Mouse (Mus musculus) kidney, embryonic 15.5 days (tissue): ENCODE results near the gene Taf3. TPM values are rescaled to one million over a fixed set of nuclear protein-coding genes. Genes with fewer than 3 reads are reported as not detected.
A peak's percentile ranks its signal among the peaks of the same experiment; 100 is the strongest.

Experiments used
- ATAC-seq: fragments of 200-750 bp; cut with Nextera tagmentation; replicated peaks from 2 replicates; pipeline ENCODE4 v1.8.0; 2017; ENCODE audit warnings: moderate TSS enrichment; ENCODE audit not compliant: low FRiP score
- H3K27ac ChIP-seq: fragments of 300-500 bp; sonication (generic); 2 replicates; pipeline ENCODE4 v1.5.1; 2015; ENCODE audit warnings: mild to moderate bottlenecking, inconsistent platforms
- H3K27me3 ChIP-seq: fragments of 300-500 bp; sonication (generic); 2 replicates; pipeline ENCODE4 v1.6.1; 2015; ENCODE audit warnings: inconsistent platforms
- H3K36me3 ChIP-seq: fragments of 300-500 bp; sonication (generic); 2 replicates; pipeline ENCODE4 v1.6.1; 2015; ENCODE audit warnings: inconsistent platforms
- H3K4me1 ChIP-seq: fragments of 300-500 bp; sonication (generic); 2 replicates; pipeline ENCODE4 v1.6.1; 2015; ENCODE audit warnings: inconsistent platforms
- H3K4me2 ChIP-seq: fragments of 300-500 bp; sonication (generic); 2 replicates; pipeline ENCODE4 v1.6.1; 2015; ENCODE audit warnings: moderate library complexity, mild to moderate bottlenecking, inconsistent platforms
- H3K4me3 ChIP-seq: fragments of 300-500 bp; sonication (generic); replicated peaks from 2 replicates; pipeline ENCODE4 v1.5.1; 2015; ENCODE audit warnings: mild to moderate bottlenecking, inconsistent platforms
- H3K9ac ChIP-seq: fragments of 300-500 bp; sonication (generic); 2 replicates; pipeline ENCODE4 v1.6.1; 2015; ENCODE audit warnings: mild to moderate bottlenecking, inconsistent platforms
- H3K9me3 ChIP-seq: fragments of 300-500 bp; sonication (generic); replicated peaks from 2 replicates; pipeline ENCODE4 v1.6.1; 2016; ENCODE audit warnings: inconsistent platforms
- WGBS: fragments of 180-500 bp; shearing (Covaris S2); methylation state at CpG from one replicate; pipeline ENCODE4 v1.1.7; 2015; ENCODE audit warnings: mixed read lengths; 5-methylcytosine and 5-hydroxymethylcytosine counted together
- polyA plus RNA-seq: library from polyadenylated mRNA; unstranded; fragments of >200 nt; fragmentation: Nextera tagmentation; extraction: Ambion mirVana; gene quantifications from 2 replicates; pipeline ENCODE4 v1.2.1, GENCODE M21; 2015

Gene Taf3
- polyA plus RNA-seq, 1 experiment from 2014 or later, result 16.4 TPM

DNA sequence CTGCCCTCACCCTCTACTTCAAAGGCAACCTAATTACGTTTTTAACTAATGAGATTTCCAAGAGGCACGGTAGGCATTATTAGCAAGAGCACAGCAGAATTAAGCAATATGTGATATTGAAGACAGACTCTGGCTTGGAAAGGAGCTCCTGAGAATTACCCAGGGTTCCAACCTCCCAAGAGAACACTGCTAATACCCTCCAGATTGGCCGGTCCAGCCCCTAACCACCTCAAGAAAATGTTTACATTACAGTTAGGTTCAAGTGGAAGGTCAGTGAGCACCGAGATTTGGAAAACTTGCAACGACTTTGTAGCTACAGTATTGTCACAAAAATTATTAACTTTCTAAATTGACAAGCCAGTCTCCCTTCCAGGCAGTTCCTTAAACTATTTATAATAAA, 66.0 kb downstream of the Taf3 start:
- 16% methylated on average over 5 of the region's 5 CpGs for WGBS
- no peak for ATAC-seq
- no peaks in the 10 kb centered on the region for H3K27me3 ChIP-seq

DNA sequence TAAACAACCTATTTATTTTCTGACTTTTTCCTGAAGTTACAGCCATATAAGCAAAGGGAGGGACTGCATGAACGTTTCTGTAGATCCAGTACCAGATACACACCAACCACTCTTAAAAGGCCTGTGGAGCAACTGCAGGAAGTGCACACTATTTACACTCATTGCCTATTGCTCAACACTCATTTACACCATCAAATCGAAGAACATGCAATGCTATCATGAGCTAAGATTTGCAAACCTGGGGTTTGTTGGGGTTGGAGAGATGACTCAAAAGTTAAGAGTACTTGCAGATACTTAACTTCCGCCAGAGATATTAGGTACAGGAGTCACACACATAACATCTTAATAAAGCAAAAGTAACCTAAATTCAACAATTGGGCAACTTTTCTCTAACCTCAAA, 76.5 kb downstream of the Taf3 start:
- Histone ChIP-seq H3K27me3 (no peaks in the 10 kb centered on the region), H3K9ac (no peak overlapping the region), H3K27ac (no peak overlapping the region), H3K9me3 (no peaks in the 10 kb centered on the region), H3K4me2 (no peak overlapping the region), H3K4me3 (no peak overlapping the region), H3K4me1 (0 out of 2 replicates have a peak, but pooled peaks cover 6% of the 10 kb centered on the region), H3K36me3 (no peaks in the 10 kb centered on the region)
- no peak for ATAC-seq
- WGBS, result 69% methylated on average over 3 of the region's 3 CpGs

More for the DNA sequence above, 66.0 kb downstream of the Taf3 start:
- Histone ChIP-seq H3K27ac (0 out of 2 replicates have a peak overlapping the region, but pooled peaks have one; percentile 22), H3K36me3 (no peaks in the 10 kb centered on the region), H3K9me3 (no peaks in the 10 kb centered on the region), H3K4me3 (no peak overlapping the region), H3K9ac (no peak overlapping the region), H3K4me2 (no peak overlapping the region), H3K4me1 (peaks cover 21% of the 10 kb centered on the region)

DNA sequence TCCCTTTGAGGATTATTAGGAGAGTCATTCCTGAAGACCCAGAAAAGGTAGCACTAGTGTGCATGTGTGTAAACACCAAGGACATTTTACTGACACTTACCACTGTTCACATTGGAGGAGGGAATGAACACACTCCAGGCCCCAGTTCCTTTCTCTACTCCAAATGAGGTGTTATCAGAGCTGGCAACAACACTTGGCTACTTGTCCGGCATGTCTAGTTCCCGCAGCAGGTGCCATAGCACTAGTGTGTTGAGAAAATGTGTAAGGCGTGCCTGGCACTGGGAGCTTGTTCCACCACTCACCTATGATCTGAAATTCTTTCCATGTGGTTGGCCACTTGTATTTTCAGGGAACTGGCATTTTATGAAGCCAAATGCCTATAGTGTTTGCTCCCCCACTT, 77.8 kb downstream of the Taf3 start:
- 89% methylated on average over 3 of the region's 3 CpGs for WGBS
- Histone ChIP-seq H3K27ac (no peak overlapping the region), H3K4me3 (no peak overlapping the region), H3K36me3 (no peaks in the 10 kb centered on the region), H3K9ac (no peak overlapping the region), H3K4me2 (no peak overlapping the region), H3K4me1 (0 out of 2 replicates have a peak, but pooled peaks cover 6% of the 10 kb centered on the region), H3K9me3 (no peaks in the 10 kb centered on the region), H3K27me3 (no peaks in the 10 kb centered on the region)
- no peak for ATAC-seq

DNA sequence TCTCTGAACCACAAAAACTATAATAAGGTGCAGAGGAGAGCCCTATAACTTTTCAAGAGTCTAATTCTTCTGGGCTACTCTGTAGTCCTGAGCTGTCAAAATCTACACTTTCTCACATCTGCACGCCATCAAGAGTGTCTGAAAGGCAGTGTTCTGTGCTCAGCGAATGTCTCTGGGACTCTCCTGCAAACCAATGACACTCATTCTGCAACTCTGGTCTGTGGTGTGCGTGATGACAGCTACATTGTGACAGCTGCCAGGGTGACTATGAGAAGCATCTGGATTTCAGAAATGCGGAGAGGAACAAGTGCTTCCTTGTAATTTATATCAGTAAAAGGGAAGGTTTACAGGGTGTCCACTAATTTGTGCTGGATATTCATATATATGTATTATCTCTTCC, 78.2 kb downstream of the Taf3 start:
- Histone ChIP-seq H3K4me2 (no peak overlapping the region), H3K27ac (no peak overlapping the region), H3K4me1 (0 out of 2 replicates have a peak, but pooled peaks cover 6% of the 10 kb centered on the region), H3K27me3 (no peaks in the 10 kb centered on the region), H3K36me3 (no peaks in the 10 kb centered on the region), H3K9ac (no peak overlapping the region), H3K4me3 (no peak overlapping the region), H3K9me3 (no peaks in the 10 kb centered on the region)
- no peak for ATAC-seq
- WGBS, result 71% methylated on average over 4 of the region's 4 CpGs

DNA sequence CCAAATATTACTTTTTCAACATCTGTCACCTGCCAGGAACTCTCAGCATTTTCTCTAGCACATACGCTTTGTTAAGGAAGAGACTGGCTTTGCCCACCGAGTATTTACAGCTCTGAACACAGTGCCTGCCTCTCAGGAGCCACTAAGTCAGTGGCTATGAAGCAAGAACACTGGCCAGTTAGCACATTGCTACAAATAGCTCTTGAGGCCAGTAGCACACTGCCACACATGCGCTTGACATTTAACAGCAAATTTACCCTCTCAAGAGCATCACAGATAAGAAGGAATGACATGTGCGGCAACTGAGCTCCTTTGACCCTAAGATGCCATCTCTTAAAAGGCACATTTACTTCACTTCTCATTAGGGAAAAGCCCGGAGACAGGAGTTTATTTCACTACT, 78.7 kb downstream of the Taf3 start:
- H3K9ac ChIP-seq, result no peak overlapping the region
- no peak for ATAC-seq
- 67% methylated on average over 5 of the region's 5 CpGs for WGBS

DNA sequence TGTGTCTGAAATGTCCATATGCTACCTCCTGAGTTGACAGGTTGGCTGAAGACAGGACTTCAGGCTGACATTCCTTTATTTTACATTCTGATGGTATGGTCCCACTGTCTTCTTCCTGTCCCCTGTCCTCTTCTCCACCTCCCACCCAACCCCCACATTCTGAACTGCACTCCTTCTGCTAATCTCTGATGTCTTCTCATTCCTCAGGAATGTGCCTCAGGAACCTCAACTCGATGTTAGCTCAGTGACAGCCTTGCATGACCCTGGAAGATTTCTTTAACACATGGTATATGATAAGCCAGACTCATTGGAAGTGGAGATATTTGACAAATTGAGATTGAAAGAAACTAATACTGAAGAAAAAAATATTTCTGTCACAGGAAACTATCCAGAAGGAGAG, 81.8 kb downstream of the Taf3 start:
- Histone ChIP-seq H3K9me3 (no peaks in the 10 kb centered on the region), H3K4me2 (no peak overlapping the region), H3K27me3 (no peaks in the 10 kb centered on the region), H3K36me3 (no peaks in the 10 kb centered on the region), H3K27ac (no peak overlapping the region), H3K4me1 (0 out of 2 replicates have a peak, but pooled peaks cover 5% of the 10 kb centered on the region), H3K4me3 (no peak overlapping the region), H3K9ac (no peak overlapping the region)
- ATAC-seq, result no peak
- 55% methylated on average over 1 of the region's 1 CpGs for WGBS

More for the DNA sequence above, 78.7 kb downstream of the Taf3 start:
- H3K4me2 ChIP-seq, result no peak overlapping the region
- 0 out of 2 replicates have a peak, but pooled peaks cover 6% of the 10 kb centered on the region for H3K4me1 ChIP-seq
- H3K4me3 ChIP-seq, result no peak overlapping the region
- no peaks in the 10 kb centered on the region for H3K27me3 ChIP-seq
- no peaks in the 10 kb centered on the region for H3K9me3 ChIP-seq
- H3K36me3 ChIP-seq, result no peaks in the 10 kb centered on the region
- H3K27ac ChIP-seq, result no peak overlapping the region

DNA sequence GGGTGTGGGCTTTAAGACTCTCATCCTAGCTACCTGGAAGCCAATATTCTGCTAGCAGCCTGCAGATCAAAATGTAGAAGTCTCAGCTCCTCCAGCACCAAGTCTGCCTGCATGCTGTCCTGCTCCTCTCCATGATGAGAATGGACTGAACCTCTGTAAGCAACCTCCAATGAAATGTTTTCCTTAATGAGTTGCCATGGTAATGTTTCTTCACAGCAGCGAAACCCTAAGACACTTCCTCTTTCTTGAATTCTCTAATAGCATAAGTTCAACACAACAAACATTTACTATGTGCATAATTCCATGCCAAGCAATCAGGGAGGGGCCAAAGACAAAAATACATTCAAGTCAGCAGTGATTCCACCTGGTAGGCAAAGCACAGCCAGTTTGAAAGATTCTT, 82.8 kb downstream of the Taf3 start:
- H3K9me3 ChIP-seq, result no peaks in the 10 kb centered on the region
- H3K4me3 ChIP-seq, result no peak overlapping the region
- no peak overlapping the region for H3K9ac ChIP-seq
- no peak for ATAC-seq
- H3K4me2 ChIP-seq, result no peak overlapping the region
- H3K27me3 ChIP-seq, result no peaks in the 10 kb centered on the region
- H3K4me1 ChIP-seq, result 0 out of 2 replicates have a peak, but pooled peaks cover 6% of the 10 kb centered on the region
- no peaks in the 10 kb centered on the region for H3K36me3 ChIP-seq
- 79% methylated on average over 1 of the region's 1 CpGs for whole genome bisulfite sequencing
- H3K27ac ChIP-seq, result no peak overlapping the region

DNA sequence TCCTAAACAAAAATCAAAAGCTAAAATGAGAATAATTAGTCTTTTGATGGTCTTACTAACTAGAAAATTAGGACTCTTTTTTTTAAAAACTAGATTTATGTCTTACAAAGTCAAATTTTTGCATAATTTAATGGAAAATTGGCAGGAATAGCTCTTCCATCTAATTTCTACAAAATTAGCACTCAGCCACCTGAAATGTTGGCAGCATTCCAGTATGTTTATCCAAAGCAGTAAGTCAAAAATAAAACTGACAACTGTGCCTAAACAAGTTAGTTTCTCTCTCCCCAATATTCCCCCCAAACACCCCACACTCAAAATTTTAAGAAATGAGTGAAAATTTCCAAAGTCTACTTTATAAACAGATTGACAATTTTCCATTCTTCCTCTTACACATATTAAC, 85.5 kb downstream of the Taf3 start:
- no peak overlapping the region for H3K27ac ChIP-seq
- H3K36me3 ChIP-seq, result no peaks in the 10 kb centered on the region
- no peak overlapping the region for H3K4me3 ChIP-seq
- no peak for ATAC-seq
- no peak overlapping the region for H3K9ac ChIP-seq
- no peaks in the 10 kb centered on the region for H3K9me3 ChIP-seq
- no peaks in the 10 kb centered on the region for H3K27me3 ChIP-seq
- no peak overlapping the region for H3K4me2 ChIP-seq
- 0 out of 2 replicates have a peak, but pooled peaks cover 2% of the 10 kb centered on the region for H3K4me1 ChIP-seq

DNA sequence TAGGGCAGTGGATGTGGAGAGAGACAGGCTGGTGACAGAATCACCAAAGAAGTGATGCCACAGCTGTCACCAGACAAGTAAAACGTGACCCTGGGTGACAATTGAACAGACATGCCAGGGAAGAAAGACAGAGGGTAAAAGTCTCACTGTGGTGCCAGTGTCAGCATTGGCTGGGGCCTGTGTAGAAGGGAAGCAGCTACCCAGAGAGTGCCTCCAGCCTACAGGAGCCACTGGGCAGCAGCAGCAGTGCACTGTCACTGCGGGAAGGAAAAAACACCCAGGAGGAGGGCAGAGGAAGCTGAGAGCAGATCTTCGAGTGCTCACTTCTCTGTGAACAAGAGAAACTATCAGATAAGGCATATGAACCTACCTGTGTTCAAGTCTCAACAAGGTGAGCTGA, 86.7 kb downstream of the Taf3 start:
- Histone ChIP-seq H3K27ac (no peak overlapping the region), H3K9me3 (no peaks in the 10 kb centered on the region), H3K4me2 (no peak overlapping the region), H3K36me3 (no peaks in the 10 kb centered on the region), H3K4me3 (no peak overlapping the region), H3K4me1 (peaks cover 6% of the 10 kb centered on the region; the same call in 1 of the 2 replicates), H3K9ac (no peak overlapping the region), H3K27me3 (no peaks in the 10 kb centered on the region)
- no peak for ATAC-seq
- 33% methylated on average over 3 of the region's 3 CpGs for WGBS

DNA sequence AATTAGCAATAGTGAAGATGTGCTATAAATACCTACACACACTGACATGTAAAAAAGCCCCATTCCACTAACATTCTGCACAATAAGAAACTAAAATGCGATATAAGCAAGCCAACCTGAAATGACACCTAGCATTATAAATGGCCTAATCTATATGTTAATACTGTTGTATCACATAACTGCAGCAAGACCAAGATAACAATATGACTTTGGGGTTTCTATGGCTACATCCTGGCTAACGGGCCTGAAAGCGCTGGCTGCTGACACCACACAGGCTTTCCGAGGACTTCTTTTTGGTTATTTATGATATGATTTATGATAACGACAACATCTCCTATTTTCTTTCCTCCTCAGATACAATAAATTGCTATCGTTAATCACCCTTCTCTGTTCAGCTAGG, 90.4 kb downstream of the Taf3 start:
- Histone ChIP-seq H3K9me3 (no peaks in the 10 kb centered on the region), H3K27me3 (no peaks in the 10 kb centered on the region), H3K9ac (no peak overlapping the region), H3K36me3 (no peaks in the 10 kb centered on the region), H3K27ac (no peak overlapping the region), H3K4me2 (no peak overlapping the region), H3K4me1 (peaks cover 14% of the 10 kb centered on the region), H3K4me3 (no peak overlapping the region)
- no peak for ATAC-seq
- 56% methylated on average over 6 of the region's 6 CpGs for WGBS

DNA sequence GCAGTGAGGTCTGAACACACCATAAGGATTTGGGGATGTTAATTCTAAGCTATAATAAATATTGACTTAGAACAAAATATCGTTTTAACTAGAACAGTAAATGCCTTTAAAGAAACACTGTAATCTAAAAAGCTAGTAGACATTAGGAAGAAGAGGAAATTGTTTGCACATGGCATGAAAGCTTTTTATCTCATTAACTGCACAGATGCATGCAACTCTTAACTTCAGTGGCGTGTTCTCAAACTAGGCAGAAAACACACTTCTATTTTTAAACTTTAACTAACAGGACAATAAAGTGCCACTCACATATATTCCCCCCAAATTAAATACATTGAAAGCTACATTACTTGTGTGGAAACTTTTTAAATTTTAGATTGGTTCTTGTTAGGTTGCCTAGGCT, 91.8 kb downstream of the Taf3 start:
- Histone ChIP-seq H3K4me2 (no peak overlapping the region), H3K27me3 (no peaks in the 10 kb centered on the region), H3K9ac (no peak overlapping the region), H3K4me3 (no peak overlapping the region), H3K9me3 (no peaks in the 10 kb centered on the region), H3K36me3 (peaks cover 8% of the 10 kb centered on the region; the same call in 1 of the 2 replicates), H3K4me1 (peaks cover 12% of the 10 kb centered on the region), H3K27ac (no peak overlapping the region; the same call in 1 of the 2 replicates)
- no peak for ATAC-seq
- WGBS, result 44% methylated on average over 2 of the region's 2 CpGs

DNA sequence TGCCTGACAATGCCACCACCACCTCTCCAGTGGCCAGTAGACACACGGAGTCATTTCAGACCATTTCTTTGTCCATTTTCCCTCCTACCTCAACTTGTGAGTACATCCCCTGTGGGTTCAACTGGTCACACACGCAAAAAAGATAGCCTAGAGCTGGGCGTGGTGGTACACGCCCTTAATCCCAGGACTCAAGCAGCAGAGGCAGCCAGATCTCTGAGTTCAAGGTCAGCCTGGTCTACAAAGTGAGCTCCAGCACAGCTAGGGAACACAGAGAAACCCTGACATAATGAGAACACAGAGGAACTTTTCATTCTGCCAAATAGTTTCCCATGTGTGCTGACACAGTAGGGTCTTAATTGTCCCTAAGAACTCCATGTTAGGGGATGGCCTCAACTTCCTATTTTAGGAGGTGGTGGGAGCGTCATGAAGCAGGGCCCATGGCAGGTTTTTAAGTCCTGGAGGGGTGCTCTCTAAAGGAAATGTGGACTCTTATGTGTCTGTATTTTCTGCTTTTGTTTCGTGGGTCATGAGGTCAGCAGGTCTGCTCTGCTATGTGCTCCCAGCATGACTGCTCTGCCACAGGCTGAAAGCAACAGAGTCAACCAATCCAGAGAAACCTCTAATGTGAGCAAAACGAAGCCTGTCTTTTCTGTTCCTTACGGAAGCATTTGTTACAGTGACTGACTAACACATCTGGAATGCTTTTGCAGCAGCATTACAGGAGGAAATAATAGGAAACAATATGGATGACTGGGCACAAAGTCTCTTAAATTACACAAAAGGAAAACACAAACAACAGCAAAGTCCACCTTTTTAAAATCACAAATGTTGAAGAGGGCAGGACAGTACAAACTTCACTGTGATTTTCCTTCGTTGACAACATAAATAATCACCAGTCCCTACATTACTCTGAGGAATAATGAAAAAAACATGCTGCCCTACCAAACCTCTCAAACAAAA, 92.5 kb downstream of the Taf3 start:
- H3K4me2 ChIP-seq, result no peak overlapping the region
- H3K36me3 ChIP-seq, result peaks cover 8% of the 10 kb centered on the region; the same call in 1 of the 2 replicates
- H3K27me3 ChIP-seq, result no peaks in the 10 kb centered on the region
- H3K9me3 ChIP-seq, result no peaks in the 10 kb centered on the region
- no peak overlapping the region; the same call in 1 of the 2 replicates for H3K27ac ChIP-seq
- no peak overlapping the region for H3K4me3 ChIP-seq
- peak; percentile 52; the same call in 1 of the 2 replicates for ATAC-seq
- WGBS, result 59% methylated on average over 9 of the region's 9 CpGs
- H3K9ac ChIP-seq, result no peak overlapping the region
- peaks cover 12% of the 10 kb centered on the region for H3K4me1 ChIP-seq
